Mouse (Mus musculus) C2C12 (cell line): ENCODE data around the gene Thrsp.

Source experiments
- CEBPB ChIP-seq: IDR thresholded peaks from one replicate; pipeline ENCODE4 v1.6.1; 2011; ENCODE audit warnings: low read depth, mild to moderate bottlenecking, control low read depth, moderate library complexity
- CTCF ChIP-seq: IDR thresholded peaks from one replicate; pipeline ENCODE4 v1.5.1; 2011; ENCODE audit not compliant: control insufficient read depth, insufficient read depth, insufficient read length

DNA sequence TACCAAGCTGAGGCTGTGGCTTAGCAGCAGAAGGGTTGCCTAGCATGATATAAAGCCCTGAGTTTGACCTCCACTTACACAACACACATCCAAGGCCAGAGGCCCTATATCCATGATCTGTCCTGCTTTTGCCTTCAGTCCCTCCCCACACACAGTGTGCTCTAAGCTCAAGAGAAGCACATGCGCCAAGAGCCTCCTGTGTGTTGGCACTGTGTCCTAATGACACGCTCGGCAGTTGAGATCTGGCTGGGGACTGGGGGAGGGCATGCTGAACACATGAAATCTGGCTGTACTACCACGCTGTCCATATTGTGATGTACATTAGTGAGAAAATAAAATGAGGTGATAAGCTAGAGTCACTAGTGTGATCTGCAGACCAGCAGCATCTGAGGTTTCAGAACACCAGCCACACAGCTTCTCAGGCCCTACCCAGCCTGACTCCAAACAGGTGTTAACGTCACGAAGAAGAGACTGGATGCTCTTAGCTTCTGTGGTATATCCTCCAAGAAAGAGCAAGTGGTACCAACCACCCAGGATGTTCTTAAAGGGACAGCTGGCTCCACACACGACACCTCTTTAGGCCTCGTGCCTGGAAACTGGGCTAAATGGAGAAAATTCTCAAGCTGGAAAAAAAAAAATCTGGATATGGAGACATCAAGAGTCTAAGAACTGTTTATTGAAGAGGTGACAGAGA is 3.6 kb upstream of the Thrsp start:
- no peak for TF ChIP-seq CEBPB
- no peak for TF ChIP-seq CTCF
